Mouse (Mus musculus): ENCODE results near the gene Msh3. TPM values are rescaled to one million over a fixed set of nuclear protein-coding genes. Genes with fewer than 3 reads are reported as not detected.
"Not testable (repeated sequence)": the region's sequence is repeated elsewhere in the genome, so short reads cannot be mapped to it uniquely, and the experiment has no call there.

Gene Msh3
- polyA plus RNA-seq, 1 experiment from 2014 or later: 30.9 TPM

DNA sequence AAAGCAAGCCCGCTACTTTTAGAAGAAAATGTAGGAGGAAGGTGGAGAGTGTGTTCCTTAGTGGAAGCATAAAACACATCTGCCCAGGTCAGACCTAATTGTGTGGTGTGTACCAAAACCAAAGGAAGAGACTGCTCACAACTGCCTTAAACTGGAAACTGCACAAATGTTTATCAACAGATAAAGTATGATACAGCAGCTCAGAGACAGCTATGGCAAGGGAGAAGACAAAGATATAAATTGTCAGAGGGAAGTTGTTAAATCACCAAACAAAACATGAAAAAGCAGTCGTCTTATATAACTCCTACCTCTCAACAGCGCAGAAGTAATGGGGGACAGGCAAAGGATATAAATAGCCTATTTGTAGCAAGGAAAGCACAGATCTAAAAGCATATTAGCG is 117.8 kb downstream of the Msh3 start:
- Histone ChIP-seq H3K27ac (ENCODE audit: low read length) (no peak overlapping the region), H3K4me2 (replicated peaks; ENCODE audit: low read depth, low read length) (no peak overlapping the region), H3K4me3 (ENCODE audit: low read depth, low read length) (no peak overlapping the region), H3K27me3 (ENCODE audit: control insufficient read depth, insufficient read depth, low read length) (no peaks in the 10 kb centered on the region), H3K4me1 (ENCODE audit: control insufficient read depth, insufficient read depth, low read length) (no peaks in the 10 kb centered on the region), H3K9me3 (ENCODE audit: control insufficient read depth, low read depth, low read length) (no peaks in the 10 kb centered on the region), H3K9ac (replicated peaks; ENCODE audit: low read depth, low read length) (no peak overlapping the region), H3K36me3 (ENCODE audit: control insufficient read depth, insufficient read depth, low read length) (no peaks in the 10 kb centered on the region; the same call in 1 of the 2 replicates)
- ATAC-seq (ENCODE audit: insufficient number of reproducible peaks, insufficient read depth, low FRiP score, low read depth): no peak
- 91% methylated on average over 4 of the region's 4 CpGs for WGBS

- no peak for ATAC-seq (ENCODE audit: insufficient number of reproducible peaks, insufficient read depth, low FRiP score, low read depth)
- 53% methylated on average over 9 of the region's 9 CpGs for WGBS
- H3K27me3 ChIP-seq (ENCODE audit: control insufficient read depth, insufficient read depth, low read length): no peaks in the 10 kb centered on the region
- H3K4me3 ChIP-seq (ENCODE audit: low read depth, low read length): no peak overlapping the region
- H3K36me3 ChIP-seq (ENCODE audit: control insufficient read depth, insufficient read depth, low read length): no peaks in the 10 kb centered on the region
- no peak overlapping the region for H3K27ac ChIP-seq (ENCODE audit: low read length)
- H3K9ac ChIP-seq (replicated peaks; ENCODE audit: low read depth, low read length): no peak overlapping the region
- no peak overlapping the region for H3K4me2 ChIP-seq (replicated peaks; ENCODE audit: low read depth, low read length)
- H3K4me1 ChIP-seq (ENCODE audit: control insufficient read depth, insufficient read depth, low read length): no peaks in the 10 kb centered on the region
- H3K9me3 ChIP-seq (ENCODE audit: control insufficient read depth, low read depth, low read length): no peaks in the 10 kb centered on the region
These were observed 122.5 kb downstream of the Msh3 start for GRCm38 (mm10) chr13:92232076-92232938.

- Histone ChIP-seq H3K4me1 (ENCODE audit: control insufficient read depth, insufficient read depth, low read length) (no peaks in the 10 kb centered on the region), H3K27ac (ENCODE audit: low read length) (no peak overlapping the region), H3K4me2 (replicated peaks; ENCODE audit: low read depth, low read length) (no peak overlapping the region), H3K9ac (replicated peaks; ENCODE audit: low read depth, low read length) (no peak overlapping the region), H3K27me3 (ENCODE audit: control insufficient read depth, insufficient read depth, low read length) (no peaks in the 10 kb centered on the region), H3K36me3 (ENCODE audit: control insufficient read depth, insufficient read depth, low read length) (no peaks in the 10 kb centered on the region), H3K4me3 (ENCODE audit: low read depth, low read length) (no peak overlapping the region), H3K9me3 (ENCODE audit: control insufficient read depth, low read depth, low read length) (no peaks in the 10 kb centered on the region)
- ATAC-seq (ENCODE audit: insufficient number of reproducible peaks, insufficient read depth, low FRiP score, low read depth): no peak
- WGBS: 56% methylated on average over 1 of the region's 1 CpGs
These were observed 126.8 kb downstream of the Msh3 start for GRCm38 (mm10) chr13:92228037-92228436.

GRCm38 (mm10) chr13:92223567-92223966 is 131.2 kb downstream of the Msh3 start:
- Histone ChIP-seq H3K27me3 (ENCODE audit: control insufficient read depth, insufficient read depth, low read length) (no peaks in the 10 kb centered on the region), H3K27ac (ENCODE audit: low read length) (no peak overlapping the region), H3K9me3 (ENCODE audit: control insufficient read depth, low read depth, low read length) (no peaks in the 10 kb centered on the region), H3K4me3 (ENCODE audit: low read depth, low read length) (no peak overlapping the region), H3K9ac (replicated peaks; ENCODE audit: low read depth, low read length) (no peak overlapping the region), H3K36me3 (ENCODE audit: control insufficient read depth, insufficient read depth, low read length) (peaks cover 2% of the 10 kb centered on the region), H3K4me1 (ENCODE audit: control insufficient read depth, insufficient read depth, low read length) (no peaks in the 10 kb centered on the region), H3K4me2 (replicated peaks; ENCODE audit: low read depth, low read length) (no peak overlapping the region)
- 96% methylated on average over 3 of the region's 3 CpGs for WGBS
- no peak for ATAC-seq (ENCODE audit: insufficient number of reproducible peaks, insufficient read depth, low FRiP score, low read depth)

DNA sequence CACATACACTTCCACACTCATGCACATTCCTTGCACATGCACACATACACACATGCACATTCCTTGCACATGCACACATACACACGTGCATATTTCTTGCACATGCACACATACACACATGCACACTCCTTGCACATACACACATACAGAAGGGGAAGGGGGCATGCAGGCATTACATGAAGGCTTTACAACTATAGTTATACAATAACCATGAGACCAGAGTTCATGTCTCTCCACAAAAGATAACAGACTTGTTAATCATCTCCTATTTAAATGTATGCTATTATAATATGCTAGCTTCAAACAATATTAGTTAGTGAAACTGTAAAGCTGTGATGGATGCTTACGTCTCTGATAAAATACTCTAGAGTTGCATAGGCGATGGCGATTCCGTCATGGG is 132.0 kb downstream of the Msh3 start:
- H3K4me1 ChIP-seq (ENCODE audit: control insufficient read depth, insufficient read depth, low read length): no peaks in the 10 kb centered on the region
- H3K36me3 ChIP-seq (ENCODE audit: control insufficient read depth, insufficient read depth, low read length): peaks cover 2% of the 10 kb centered on the region
- no peak overlapping the region for H3K4me2 ChIP-seq (replicated peaks; ENCODE audit: low read depth, low read length)
- no peaks in the 10 kb centered on the region for H3K9me3 ChIP-seq (ENCODE audit: control insufficient read depth, low read depth, low read length)
- no peak overlapping the region for H3K4me3 ChIP-seq (ENCODE audit: low read depth, low read length)
- ATAC-seq (ENCODE audit: insufficient number of reproducible peaks, insufficient read depth, low FRiP score, low read depth): no peak
- no peaks in the 10 kb centered on the region for H3K27me3 ChIP-seq (ENCODE audit: control insufficient read depth, insufficient read depth, low read length)
- 89% methylated on average over 5 of the region's 5 CpGs for WGBS
- H3K27ac ChIP-seq (ENCODE audit: low read length): no peak overlapping the region
- H3K9ac ChIP-seq (replicated peaks; ENCODE audit: low read depth, low read length): no peak overlapping the region

- Histone ChIP-seq H3K27me3 (ENCODE audit: control insufficient read depth, insufficient read depth, low read length) (no peaks in the 10 kb centered on the region), H3K4me2 (replicated peaks; ENCODE audit: low read depth, low read length) (no peak overlapping the region), H3K4me1 (ENCODE audit: control insufficient read depth, insufficient read depth, low read length) (no peaks in the 10 kb centered on the region), H3K27ac (ENCODE audit: low read length) (no peak overlapping the region), H3K9me3 (ENCODE audit: control insufficient read depth, low read depth, low read length) (no peaks in the 10 kb centered on the region), H3K9ac (replicated peaks; ENCODE audit: low read depth, low read length) (no peak overlapping the region), H3K4me3 (ENCODE audit: low read depth, low read length) (no peak overlapping the region), H3K36me3 (ENCODE audit: control insufficient read depth, insufficient read depth, low read length) (peaks cover 2% of the 10 kb centered on the region)
- WGBS: 61% methylated on average over 3 of the region's 3 CpGs
- no peak for ATAC-seq (ENCODE audit: insufficient number of reproducible peaks, insufficient read depth, low FRiP score, low read depth)
These were observed 135.0 kb downstream of the Msh3 start for GRCm38 (mm10) chr13:92219774-92220173.

DNA sequence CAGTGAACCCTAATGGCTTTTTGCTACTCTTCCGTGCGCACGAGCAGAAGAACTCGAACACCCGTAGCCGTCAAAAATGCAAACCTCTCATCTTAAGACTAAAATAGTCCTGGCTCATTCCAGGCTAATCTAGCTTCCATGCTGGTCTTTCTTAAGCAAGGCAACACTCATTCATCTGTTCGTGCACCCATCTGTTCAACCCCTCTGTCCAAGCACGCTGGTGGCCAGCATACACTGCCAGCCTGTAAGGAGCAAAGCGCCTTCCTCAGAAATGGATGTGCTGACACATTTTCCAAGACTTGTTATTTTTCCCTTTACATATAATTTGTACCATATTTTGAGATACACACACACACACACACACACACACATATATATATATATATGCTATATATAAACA is 137.6 kb downstream of the Msh3 start:
- Histone ChIP-seq H3K27me3 (ENCODE audit: control insufficient read depth, insufficient read depth, low read length) (no peaks in the 10 kb centered on the region), H3K4me3 (ENCODE audit: low read depth, low read length) (no peak overlapping the region), H3K4me2 (replicated peaks; ENCODE audit: low read depth, low read length) (no peak overlapping the region), H3K27ac (ENCODE audit: low read length) (no peak overlapping the region), H3K36me3 (ENCODE audit: control insufficient read depth, insufficient read depth, low read length) (peaks cover 2% of the 10 kb centered on the region), H3K9me3 (ENCODE audit: control insufficient read depth, low read depth, low read length) (no peaks in the 10 kb centered on the region), H3K9ac (replicated peaks; ENCODE audit: low read depth, low read length) (no peak overlapping the region), H3K4me1 (ENCODE audit: control insufficient read depth, insufficient read depth, low read length) (no peaks in the 10 kb centered on the region)
- WGBS: 97% methylated on average over 9 of the region's 9 CpGs
- no peak for ATAC-seq (ENCODE audit: insufficient number of reproducible peaks, insufficient read depth, low FRiP score, low read depth)

GRCm38 (mm10) chr13:92196860-92197259 is 157.9 kb downstream of the Msh3 start:
- Histone ChIP-seq H3K4me2 (replicated peaks; ENCODE audit: low read depth, low read length) (no peak overlapping the region), H3K4me3 (ENCODE audit: low read depth, low read length) (no peak overlapping the region), H3K27ac (ENCODE audit: low read length) (no peak overlapping the region), H3K9ac (replicated peaks; ENCODE audit: low read depth, low read length) (no peak overlapping the region), H3K4me1 (ENCODE audit: control insufficient read depth, insufficient read depth, low read length) (no peaks in the 10 kb centered on the region), H3K36me3 (ENCODE audit: control insufficient read depth, insufficient read depth, low read length) (no peaks in the 10 kb centered on the region), H3K27me3 (ENCODE audit: control insufficient read depth, insufficient read depth, low read length) (no peaks in the 10 kb centered on the region), H3K9me3 (ENCODE audit: control insufficient read depth, low read depth, low read length) (no peaks in the 10 kb centered on the region)
- ATAC-seq (ENCODE audit: insufficient number of reproducible peaks, insufficient read depth, low FRiP score, low read depth): no peak
- 75% methylated on average over 2 of the region's 2 CpGs for WGBS

GRCm38 (mm10) chr13:92193806-92194205 is 161.0 kb downstream of the Msh3 start:
- ATAC-seq (ENCODE audit: insufficient number of reproducible peaks, insufficient read depth, low FRiP score, low read depth); H3K27me3 ChIP-seq (ENCODE audit: control insufficient read depth, insufficient read depth, low read length); H3K36me3 ChIP-seq (ENCODE audit: control insufficient read depth, insufficient read depth, low read length); H3K27ac ChIP-seq (ENCODE audit: low read length); H3K9me3 ChIP-seq (ENCODE audit: control insufficient read depth, low read depth, low read length); H3K4me2 ChIP-seq (replicated peaks; ENCODE audit: low read depth, low read length); H3K4me1 ChIP-seq (ENCODE audit: control insufficient read depth, insufficient read depth, low read length); H3K4me3 ChIP-seq (ENCODE audit: low read depth, low read length); H3K9ac ChIP-seq (replicated peaks; ENCODE audit: low read depth, low read length): not testable (repeated sequence)
- 88% methylated on average over 5 of the region's 5 CpGs for whole genome bisulfite sequencing
